Mouse (Mus musculus) CD8-positive naive resting alpha-beta T cell, adult 2 months (primary cell): ENCODE results near the gene Vmn2r102.

Experiments used
- DNase-seq, 2 experiments: peaks; one replicate each; pipeline ENCODE4 v3.0.0; 2022; ENCODE audit warnings: low read depth in 2 of 2, low spot score in 2 of 2

Gene Vmn2r102

GRCm38 (mm10) chr17:19660028-19660427 is at the start of gene Vmn2r102:
Gene Vmn2r102 (plus strand): TSS chr17:19660328.
- DNase-seq: no peak

- DNase-seq: no peak
Observed at GRCm38 (mm10) chr17:19629328-19629727, 30.8 kb upstream of the Vmn2r102 start.

GRCm38 (mm10) chr17:19658447-19658846 is 1.7 kb upstream of the Vmn2r102 start:
- DNase-seq: no peak

- no peak for DNase-seq
Observed at GRCm38 (mm10) chr17:19692062-19692461, 31.9 kb downstream of the Vmn2r102 start.
